Mouse (Mus musculus): Measurements from ENCODE around the gene Zfhx3.

DNA sequence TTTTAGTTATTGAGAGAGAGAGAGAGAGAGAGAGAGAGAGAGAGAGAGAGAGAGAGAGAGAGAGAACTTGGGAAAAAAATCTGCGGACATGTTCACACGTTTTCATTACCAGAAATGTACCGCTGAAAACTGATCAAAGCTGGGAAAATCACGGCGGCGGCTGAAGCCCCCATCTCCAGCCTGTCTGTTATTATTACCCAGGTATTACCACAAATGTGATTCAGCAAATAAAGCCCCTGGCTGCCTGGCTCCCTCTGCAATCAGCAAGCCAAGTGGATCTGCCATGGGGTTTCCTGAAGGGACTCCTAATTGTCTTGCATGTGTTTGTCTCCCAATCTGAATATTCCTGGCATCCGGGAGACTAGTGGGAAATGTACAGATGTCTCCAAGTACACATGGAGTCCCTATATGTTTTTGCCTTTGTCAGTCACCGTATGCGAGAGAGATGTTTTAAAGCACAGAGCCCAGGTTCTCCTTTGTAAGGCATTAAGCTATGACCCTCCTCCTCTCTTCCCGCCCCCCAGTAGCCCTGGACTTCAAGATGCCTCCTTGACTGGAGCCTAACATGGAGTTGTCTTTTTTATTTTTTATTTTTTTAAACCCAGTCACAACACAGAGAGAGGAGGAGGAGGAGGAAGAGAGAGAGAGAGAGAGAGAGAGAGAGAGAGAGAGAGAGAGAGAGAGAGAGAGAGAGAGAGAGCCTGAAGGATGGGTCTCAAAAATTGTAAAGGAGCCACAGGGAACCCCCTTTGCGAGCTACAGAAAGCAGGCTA is at the start of gene Zfhx3:
- TF ChIP-seq CTCF (IDR thresholded peaks at IDR 0.05): no peak
- TF ChIP-seq EP300 (IDR thresholded peaks at IDR 0.05): no peak
